Mouse (Mus musculus) liver, adult 10 weeks (tissue): ENCODE results near the gene Zzz3. TPM values are rescaled to one million over a fixed set of nuclear protein-coding genes. Genes with fewer than 3 reads are reported as not detected.

Experiments
- polyA plus RNA-seq: library from polyadenylated mRNA; stranded (reverse); fragments of 350-450 nt; fragmentation: Illumina TruSeq; extraction: RNeasy Lipid Tissue Mini Kit (QIAGEN cat#74804); gene quantifications from one replicate; pipeline ENCODE4 v1.2.3, GENCODE M21; 2014; ENCODE audit warnings: low read depth, low replicate concordance

The Zzz3 gene
- 21.9 TPM for polyA plus RNA-seq

GRCm38 (mm10) chr3:152395350-152396277 is at the start of gene Zzz3:
Gene Zzz3 (plus strand): TSS chr3:152395473.

GRCm38 (mm10) chr3:152345732-152346632 is 49.3 kb upstream of the Zzz3 start, which contains the start of gene Usp33:
Gene Usp33 (plus strand): TSS chr3:152346478.

Other genes with a start within 250 kb of the Zzz3 start
- gene Gipc2, start 229.2 kb upstream of the Zzz3 start, polyA plus RNA-seq = 1.2 TPM
- 70.2 TPM for gene Dnajb4, start 185.2 kb upstream of the Zzz3 start, polyA plus RNA-seq
- 41.2 TPM for gene Fubp1, start 185.1 kb upstream of the Zzz3 start, polyA plus RNA-seq
- 5.3 TPM for gene Nexn, start 129.1 kb upstream of the Zzz3 start, polyA plus RNA-seq
- 2.4 TPM for gene Miga1, start 55.1 kb upstream of the Zzz3 start, polyA plus RNA-seq
- 49.9 TPM for gene Usp33, start 49.0 kb upstream of the Zzz3 start, polyA plus RNA-seq